Mouse (Mus musculus): ENCODE measurements around the gene Tm4sf5.

- TF ChIP-seq CTCF (IDR thresholded peaks at IDR 0.05; ENCODE audit: insufficient read depth, low read depth, low read length), result no peak
- TF ChIP-seq POLR2A (IDR thresholded peaks at IDR 0.05; ENCODE audit: insufficient read depth, low read depth, low read length), result no peak
These were observed 46.5 kb downstream of the Tm4sf5 start for GRCm38 (mm10) chr11:70551526-70551925.

Measured in olfactory bulb, adult 2 months (tissue).